Mouse (Mus musculus): ENCODE results near the gene Dpm3.

Gene Dpm3

DNA sequence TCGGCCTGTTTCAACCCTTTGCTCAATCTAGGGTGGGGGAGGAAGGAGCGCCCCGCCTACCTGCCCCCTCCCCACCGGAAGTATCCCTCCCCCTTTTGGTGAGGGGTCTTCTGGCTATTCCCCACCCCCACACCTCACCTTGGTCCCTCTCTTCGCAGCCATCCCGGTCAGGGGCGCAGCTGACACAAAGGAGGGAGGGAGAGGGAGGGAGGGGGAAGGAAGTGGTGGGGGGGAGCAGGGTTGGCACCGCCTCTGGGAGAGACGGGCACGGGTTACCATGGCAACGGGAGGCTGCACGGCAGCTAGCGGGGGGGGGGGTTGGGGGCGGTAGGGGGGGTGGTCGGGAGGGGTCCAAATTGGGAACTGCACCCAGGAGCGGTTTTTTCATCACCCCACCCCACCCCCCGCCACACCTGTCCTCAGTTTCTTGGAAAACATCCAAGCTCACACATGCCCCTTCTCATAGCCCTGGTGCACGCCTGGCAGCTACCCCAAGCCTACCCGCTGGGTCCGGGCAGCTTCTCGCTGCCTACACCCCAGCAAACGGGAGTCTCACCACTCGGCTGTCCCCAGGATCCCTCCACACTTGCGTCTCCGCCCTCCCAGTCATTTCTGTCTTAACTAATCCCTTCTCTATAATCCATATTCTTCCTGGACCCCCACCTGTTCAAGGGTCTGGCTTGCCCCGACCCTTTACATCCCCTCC is 14.0 kb upstream of the Dpm3 start:
- no peak for TF ChIP-seq GATA4 (IDR thresholded peaks at IDR 0.05; ENCODE audit: insufficient replicate concordance, low read length)

DNA sequence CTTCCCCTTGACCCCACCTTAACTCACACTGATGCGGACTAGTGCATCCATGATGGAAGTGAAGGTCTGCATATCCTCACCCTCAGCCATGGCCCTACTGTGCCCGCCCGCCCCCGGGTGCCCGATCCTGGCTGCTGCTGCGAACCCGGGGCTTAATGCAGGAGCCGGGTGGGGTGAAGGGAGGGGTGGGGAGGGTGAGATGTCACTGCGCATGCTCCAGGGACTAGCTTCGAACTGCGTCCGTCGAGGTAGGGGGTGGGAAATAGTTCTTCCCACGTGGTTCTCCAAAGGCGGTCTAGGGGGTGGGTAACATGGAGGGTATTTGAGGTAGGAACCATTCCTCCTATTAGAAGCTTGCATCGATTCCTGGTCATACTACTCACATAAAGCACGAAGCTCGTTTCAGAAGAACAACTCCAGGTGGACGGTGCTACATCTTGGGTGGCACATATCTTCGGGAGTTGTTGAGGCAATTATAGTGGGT is 13.4 kb upstream of the Dpm3 start, which contains the start of gene Krtcap2:
Krtcap2 (plus strand) TSS at position 279 of the 484 bp plus-strand sequence.
- TF ChIP-seq GATA4 (IDR thresholded peaks at IDR 0.05; ENCODE audit: insufficient replicate concordance, low read length), result no peak

DNA sequence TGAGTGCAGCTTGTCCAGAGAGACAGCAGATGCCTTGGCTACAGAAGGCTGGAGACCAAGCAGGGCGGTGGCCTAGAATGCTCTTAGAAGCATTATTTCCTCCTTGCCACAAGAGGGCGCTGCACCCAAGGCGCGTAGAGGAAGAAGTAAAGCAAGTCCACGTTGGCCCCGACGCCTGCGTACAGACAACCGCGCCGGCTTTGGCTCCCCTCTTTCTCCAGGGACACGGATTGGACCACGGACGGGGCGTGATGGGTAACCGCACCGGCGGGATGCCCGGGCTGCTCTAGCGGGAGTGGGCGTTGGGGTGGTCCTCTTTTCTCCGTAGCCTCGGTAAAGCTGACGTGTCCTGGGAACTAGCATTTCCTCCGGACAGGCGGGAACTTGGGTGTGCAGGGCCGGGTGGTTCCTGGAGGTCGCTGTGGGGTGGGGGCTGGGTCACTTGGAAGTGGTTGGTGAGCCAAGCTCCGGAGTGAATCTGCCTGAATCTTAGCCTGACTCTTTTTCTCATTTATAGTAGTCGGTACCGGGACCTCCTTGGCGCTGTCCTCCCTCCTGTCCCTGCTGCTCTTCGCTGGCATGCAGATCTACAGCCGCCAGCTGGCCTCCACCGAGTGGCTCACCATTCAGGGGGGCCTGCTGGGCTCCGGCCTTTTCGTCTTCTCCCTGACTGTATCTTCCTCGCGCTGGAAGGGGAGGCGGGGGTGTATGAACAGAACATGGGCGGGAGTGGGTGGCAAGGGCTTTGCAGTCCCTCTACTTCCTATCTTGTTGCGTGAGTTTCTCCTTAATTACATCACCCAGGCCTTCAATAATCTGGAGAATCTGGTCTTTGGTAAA is 12.7 kb upstream of the Dpm3 start, which contains the start of gene Trim46:
Trim46 (minus strand) TSS at position 49 of the 840 bp plus-strand sequence.
- TF ChIP-seq GATA4 (IDR thresholded peaks at IDR 0.05; ENCODE audit: insufficient replicate concordance, low read length), result no peak; the same call in 1 of the 2 replicates

DNA sequence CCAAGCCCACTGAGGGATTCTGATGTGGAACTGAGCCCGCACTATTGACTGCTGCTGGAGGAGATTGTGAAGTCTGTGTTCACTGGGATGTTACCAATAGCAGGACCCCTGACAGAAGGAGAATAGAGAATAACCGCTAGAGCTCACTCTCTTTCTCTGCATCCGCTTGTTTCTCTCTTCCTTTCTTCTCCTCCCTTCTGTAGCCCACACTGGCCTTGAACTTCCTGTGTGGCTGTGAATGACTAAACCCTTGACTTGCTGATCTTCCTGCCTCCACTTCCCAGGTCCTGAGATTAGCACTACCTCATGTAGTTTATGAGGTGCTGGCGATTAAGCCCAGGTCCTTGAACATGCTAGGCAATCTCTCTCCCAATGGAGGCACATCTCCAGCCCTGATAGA is 11.7 kb upstream of the Dpm3 start:
- no peak for TF ChIP-seq GATA4 (IDR thresholded peaks at IDR 0.05; ENCODE audit: insufficient replicate concordance, low read length)

DNA sequence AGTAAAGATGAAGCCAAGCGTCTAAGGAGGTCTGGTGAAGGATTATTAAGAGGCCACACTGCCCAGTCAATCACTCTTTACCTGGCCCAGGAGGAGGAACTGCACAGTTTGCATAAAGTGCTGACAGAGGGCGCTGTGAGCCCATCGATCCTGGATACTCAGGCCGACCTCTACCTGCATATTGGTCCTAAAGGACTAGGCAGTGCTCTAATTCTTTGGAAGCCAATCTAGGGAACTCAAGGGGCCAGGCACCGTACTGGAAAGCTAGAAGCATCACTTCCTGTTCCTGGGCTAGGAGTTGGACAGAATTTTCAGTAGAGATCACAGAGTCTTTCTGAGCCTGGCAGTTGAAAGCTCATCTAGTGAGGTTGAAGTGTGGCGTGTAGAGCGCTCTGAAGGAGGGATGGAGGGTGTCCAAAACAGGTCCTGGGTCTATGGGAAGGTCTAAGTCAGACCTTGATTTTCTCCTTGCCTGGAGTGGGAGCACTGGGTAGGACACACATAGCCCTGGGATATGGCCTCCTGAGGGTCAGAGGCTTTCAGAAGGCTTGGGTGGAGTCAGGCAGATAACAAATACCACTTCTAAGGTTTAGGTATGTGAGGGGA is 8.6 kb upstream of the Dpm3 start:
- TF ChIP-seq GATA4 (IDR thresholded peaks at IDR 0.05; ENCODE audit: insufficient replicate concordance, low read length), result no peak

DNA sequence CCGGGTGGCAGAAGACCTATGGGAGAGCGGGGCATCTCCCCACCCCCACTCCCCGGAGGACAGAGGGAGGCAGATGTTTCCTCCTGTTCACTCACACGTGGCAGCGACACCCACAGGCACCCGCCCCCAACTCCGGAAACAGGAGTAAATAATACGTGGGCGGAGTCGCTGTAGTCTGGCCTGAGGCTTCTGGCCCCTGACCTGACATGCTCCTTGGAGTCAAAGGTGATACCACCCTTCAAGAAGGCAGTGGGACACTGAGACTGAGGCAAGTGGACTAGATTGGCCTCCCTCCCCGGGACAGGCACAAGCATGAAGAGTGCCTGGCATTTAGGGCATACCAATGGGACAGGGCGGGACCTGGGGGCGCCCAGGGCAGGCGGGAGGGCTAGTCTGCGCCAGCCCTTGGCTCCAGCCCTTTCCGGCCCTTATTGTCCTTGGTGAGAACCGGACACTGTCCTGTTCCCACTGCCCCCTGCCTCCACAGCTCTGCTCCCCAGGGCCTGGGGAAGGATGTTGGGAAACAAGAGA is 7.7 kb upstream of the Dpm3 start:
- TF ChIP-seq GATA4 (IDR thresholded peaks at IDR 0.05; ENCODE audit: insufficient replicate concordance, low read length), result no peak; the same call in 1 of the 2 replicates

DNA sequence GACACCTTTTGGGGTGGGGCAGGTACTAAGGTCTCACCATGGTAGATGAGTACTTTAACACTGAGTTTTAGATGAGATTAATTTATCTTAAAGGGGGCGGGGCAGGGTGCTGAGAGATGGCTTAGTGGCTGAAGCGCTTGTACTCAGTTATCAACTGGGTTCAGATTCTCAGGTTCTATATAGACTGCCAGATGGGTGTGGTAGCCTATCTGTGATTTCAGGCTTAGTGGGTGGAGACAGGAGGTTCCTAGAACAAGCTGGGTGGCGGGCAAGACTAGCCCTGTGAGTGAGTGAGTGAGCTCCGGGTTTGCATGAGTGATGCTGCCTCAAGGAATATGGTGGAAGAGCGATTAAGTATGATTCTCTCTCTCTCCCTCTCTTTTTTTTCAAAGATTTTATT is 4.2 kb upstream of the Dpm3 start:
- TF ChIP-seq GATA4 (IDR thresholded peaks at IDR 0.05; ENCODE audit: insufficient replicate concordance, low read length), result no peak

DNA sequence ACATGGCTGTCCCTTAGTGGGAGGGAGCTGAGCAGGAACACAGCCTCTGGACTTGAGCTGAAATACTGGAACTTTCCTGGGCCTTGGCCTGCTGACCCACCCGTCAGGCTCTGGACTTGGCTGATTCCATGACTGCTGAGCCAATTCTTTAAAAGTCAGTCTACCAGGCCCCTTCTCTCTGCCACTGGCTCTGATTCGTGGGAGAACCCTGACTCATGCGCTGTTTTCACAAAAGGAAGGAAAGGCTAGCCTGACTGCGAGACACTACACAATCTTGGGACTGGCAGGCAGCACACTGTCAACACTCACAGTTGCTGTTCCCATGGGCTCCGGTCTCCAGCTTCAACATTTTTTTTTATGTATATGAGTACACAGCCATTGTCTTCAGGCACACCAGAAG is 3.0 kb upstream of the Dpm3 start:
- TF ChIP-seq GATA4 (IDR thresholded peaks at IDR 0.05; ENCODE audit: insufficient replicate concordance, low read length), result no peak

DNA sequence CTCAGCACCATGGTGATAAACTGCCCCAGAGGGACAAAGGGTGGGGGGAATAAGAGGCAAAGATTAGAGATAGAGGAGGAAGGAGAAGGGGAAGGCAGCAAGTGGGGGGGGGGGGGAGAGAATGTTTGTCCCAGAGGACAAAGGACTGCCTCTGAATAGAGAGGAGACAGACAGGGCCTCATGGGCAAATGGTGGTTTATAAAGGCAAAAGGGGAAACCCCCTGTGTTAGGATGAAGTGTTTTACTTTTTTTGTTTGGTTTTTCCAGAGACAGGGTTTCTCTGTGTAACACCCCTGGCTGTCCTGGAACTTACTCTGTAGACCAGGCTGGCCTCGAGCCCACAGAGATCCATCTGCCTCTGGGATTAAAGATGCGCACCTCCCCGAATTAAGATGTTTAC is 1.1 kb downstream of the Dpm3 start:
- TF ChIP-seq GATA4 (IDR thresholded peaks at IDR 0.05; ENCODE audit: insufficient replicate concordance, low read length), result no peak

DNA sequence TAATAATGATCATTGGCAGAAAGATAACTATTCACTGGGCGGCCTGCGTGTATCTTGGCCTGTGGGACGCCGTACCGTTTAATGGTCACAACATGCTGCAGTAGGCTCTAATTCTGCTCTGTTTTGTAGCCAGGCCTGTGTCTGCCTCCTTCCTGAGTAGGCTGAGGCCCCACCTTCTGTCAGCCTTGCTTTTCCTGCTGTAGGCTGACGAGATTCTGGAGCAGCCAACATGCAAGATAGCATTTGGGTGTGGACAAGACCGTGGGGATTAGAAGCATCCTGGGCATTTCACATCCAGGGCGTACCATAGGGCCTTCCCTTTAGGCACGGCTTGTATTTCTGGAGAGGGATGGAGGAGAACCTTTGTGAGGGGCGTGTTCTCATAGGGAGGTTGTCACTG is 3.3 kb downstream of the Dpm3 start:
- peak; percentile 37; the same call in 1 of the 2 replicates for TF ChIP-seq GATA4 (IDR thresholded peaks at IDR 0.05; ENCODE audit: insufficient replicate concordance, low read length)

DNA sequence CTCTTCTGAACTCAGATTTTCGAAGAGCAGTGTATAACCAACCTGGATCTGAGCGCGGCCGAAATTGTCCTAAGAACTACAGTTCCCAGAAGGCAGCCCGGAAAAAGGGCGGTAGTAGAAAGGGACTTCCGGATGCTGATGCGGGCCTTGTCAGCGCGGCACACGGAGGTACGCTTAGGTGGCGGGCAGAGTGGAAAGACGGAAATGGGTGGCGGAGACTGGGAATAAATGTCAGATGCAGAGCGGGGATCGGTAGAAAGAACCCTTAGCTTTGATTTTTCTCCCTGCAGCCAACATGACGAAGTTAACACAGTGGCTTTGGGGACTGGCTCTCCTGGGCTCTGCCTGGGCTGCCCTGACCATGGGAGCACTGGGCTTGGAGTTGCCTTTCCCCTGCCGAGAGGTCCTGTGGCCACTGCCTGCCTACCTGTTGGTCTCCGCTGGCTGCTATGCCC is 7.3 kb downstream of the Dpm3 start:
- TF ChIP-seq GATA4 (IDR thresholded peaks at IDR 0.05; ENCODE audit: insufficient replicate concordance, low read length), result no peak

DNA sequence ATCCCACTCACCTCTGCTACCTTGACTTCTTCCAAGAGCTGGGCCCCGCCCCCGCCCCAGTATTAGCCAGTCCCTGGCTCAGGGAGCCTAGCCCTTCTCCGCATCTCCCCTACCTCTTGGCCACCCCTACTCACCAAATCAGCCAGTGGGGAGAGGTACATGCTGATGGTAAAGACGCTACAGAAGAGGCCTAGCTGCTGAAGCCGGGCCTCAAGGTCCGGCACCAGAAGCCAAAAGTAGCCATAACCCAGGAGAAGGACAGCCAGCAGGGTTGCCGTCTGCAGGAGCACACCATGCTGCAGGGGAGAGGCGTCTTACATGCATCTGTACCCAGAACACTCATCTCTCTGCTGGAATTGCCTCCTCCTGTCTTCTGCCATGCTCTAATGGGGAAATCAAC is 9.8 kb downstream of the Dpm3 start:
- TF ChIP-seq GATA4 (IDR thresholded peaks at IDR 0.05; ENCODE audit: insufficient replicate concordance, low read length), result no peak

DNA sequence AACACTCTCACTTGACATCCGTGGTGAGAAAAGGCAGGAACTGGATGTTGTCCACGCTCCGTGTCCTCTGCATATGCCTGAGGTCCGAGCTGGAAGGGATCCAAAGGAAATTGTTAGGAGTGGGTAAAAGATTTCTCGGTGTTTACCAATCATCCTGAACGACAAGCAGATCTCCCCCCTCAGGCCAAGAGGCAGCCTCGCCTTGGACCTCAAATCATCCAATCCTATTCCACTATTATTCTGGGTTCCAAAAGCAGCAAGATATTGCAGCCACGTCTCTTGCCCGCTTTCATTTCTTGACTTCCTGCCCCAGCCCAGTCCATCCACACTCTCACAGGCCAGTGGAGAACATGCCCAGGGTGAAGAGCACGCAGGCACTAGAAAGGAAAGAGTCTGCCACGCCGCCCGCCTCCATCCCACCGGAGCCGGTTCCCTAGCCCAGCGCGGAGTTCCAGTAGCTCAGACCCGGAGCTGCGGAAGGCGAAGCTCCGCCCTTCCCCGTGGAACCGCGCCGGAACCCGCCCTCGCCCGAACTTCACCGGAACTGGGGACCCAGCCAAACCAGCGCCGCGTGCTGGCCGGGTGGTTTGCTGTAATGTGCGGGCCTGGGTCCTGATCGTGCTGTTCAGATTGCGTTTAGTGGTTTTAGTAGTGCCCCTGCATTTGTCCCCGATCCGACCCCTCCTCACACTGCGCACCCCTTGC is 11.0 kb downstream of the Dpm3 start, which contains the start of gene Slc50a1:
Slc50a1 (minus strand) TSS at position 520 of the 705 bp plus-strand sequence.
- TF ChIP-seq GATA4 (IDR thresholded peaks at IDR 0.05; ENCODE audit: insufficient replicate concordance, low read length), result peak; percentile 8; the same call in 1 of the 2 replicates

DNA sequence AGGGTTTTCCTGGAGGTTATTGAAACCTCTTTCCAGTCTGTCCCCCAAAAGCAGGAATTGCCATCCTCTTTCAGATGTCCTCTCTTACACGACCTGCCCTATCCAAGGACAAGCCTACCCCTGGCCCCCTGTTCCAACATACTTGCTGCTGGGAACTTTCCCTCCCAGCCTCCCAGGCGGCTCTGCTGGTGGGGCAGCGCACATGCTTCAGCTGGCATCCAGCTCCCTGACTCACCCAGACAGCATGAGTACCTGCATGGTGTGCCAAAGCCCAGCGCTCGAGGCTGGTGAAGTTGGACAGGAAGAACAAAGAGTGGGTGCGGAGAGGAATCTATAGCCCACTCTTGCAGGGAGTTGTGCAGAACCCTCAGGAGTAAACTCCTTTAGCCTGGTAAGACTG is 11.7 kb downstream of the Dpm3 start:
- TF ChIP-seq GATA4 (IDR thresholded peaks at IDR 0.05; ENCODE audit: insufficient replicate concordance, low read length), result no peak

All from liver, adult (tissue).